Mouse (Mus musculus) myocyte (in vitro differentiated cells): Measurements from ENCODE around the gene Elac2.

Source experiments
- CEBPB ChIP-seq: IDR thresholded peaks from 2 replicates; pipeline ENCODE4 v1.6.1; 2011; ENCODE audit warnings: mild to moderate bottlenecking, moderate library complexity; ENCODE audit not compliant: poor library complexity, insufficient read depth, severe bottlenecking
- E2F4 ChIP-seq: IDR thresholded peaks from one replicate; pipeline ENCODE4 v1.6.1; 2011; ENCODE audit warnings: mild to moderate bottlenecking, control low read depth, moderate library complexity; ENCODE audit not compliant: insufficient read depth
- MYOG ChIP-seq, 3 experiments: IDR thresholded peaks; one replicate each; pipeline ENCODE4 v1.6.1; 2011; ENCODE audit warnings: control low read depth in 2 of 3, low read depth in 2 of 3, mild to moderate bottlenecking in 2 of 3; ENCODE audit not compliant: insufficient read length in 2 of 3, control insufficient read depth in 1 of 3, insufficient read depth in 1 of 3
- POLR2A ChIP-seq: IDR thresholded peaks from one replicate; pipeline ENCODE4 v1.6.1; 2011; ENCODE audit warnings: low read depth, mild to moderate bottlenecking, control low read depth, moderate library complexity; ENCODE audit not compliant: insufficient read length
- REST ChIP-seq: IDR thresholded peaks from one replicate; pipeline ENCODE4 v1.6.1; 2011; ENCODE audit warnings: mild to moderate bottlenecking, control low read depth, moderate library complexity; ENCODE audit not compliant: insufficient read depth, insufficient read length
- TCF12 ChIP-seq: IDR thresholded peaks from one replicate; pipeline ENCODE4 v1.6.1; 2011; ENCODE audit warnings: mild to moderate bottlenecking, control low read depth; ENCODE audit not compliant: poor library complexity, insufficient read depth, severe bottlenecking
- TCF3 ChIP-seq: IDR thresholded peaks from one replicate; pipeline ENCODE4 v1.6.1; 2011; ENCODE audit warnings: low read depth, control low read depth; ENCODE audit not compliant: insufficient read length
- USF1 ChIP-seq: IDR thresholded peaks from one replicate; pipeline ENCODE4 v1.6.1; 2011; ENCODE audit warnings: low read depth, mild to moderate bottlenecking, control low read depth, moderate library complexity

GRCm38 (mm10) chr11:64949782-64950181 is 29.1 kb upstream of the Elac2 start:
- TF ChIP-seq TCF12 (no peak), POLR2A (no peak), REST (no peak), USF1 (no peak), CEBPB (no peak), MYOG (IDR thresholded peaks at IDR 0.05; ENCODE audit: control insufficient read depth in 1 of 3, insufficient read depth in 1 of 3, insufficient read length in 2 of 3, low read depth in 2 of 3) (no peak), TCF3 (no peak), E2F4 (no peak)
